Mouse (Mus musculus): ENCODE data around the gene Ccdc30. TPM values are rescaled to one million over a fixed set of nuclear protein-coding genes. Genes with fewer than 3 reads are reported as not detected.
A peak's percentile ranks its signal among the peaks of the same experiment; 100 is the strongest.

The Ccdc30 gene
- polyA plus RNA-seq, 1 experiment from 2014 or later, result 2.5 TPM

DNA sequence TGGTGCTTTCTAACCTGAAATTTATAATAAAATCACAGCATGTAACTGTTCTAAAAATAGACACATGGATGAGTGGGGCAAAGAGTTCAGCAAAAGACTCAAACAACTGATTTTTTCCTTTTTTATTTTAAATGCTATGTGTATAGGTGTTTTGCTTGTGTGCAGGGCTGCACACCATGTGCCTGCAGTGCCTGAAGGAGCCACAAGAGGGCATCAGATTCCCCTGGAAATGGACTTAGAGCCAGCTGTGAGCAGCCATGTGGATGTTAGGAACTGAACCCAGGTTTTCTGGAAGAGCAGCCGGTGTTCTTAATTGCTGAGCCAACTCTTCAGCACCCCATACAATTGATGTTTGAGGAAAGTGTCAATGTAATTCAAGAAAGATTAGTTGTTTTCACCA lies 25.0 kb downstream of the Ccdc30 start:
- Histone ChIP-seq H3K27me3 (ENCODE audit: insufficient read depth, low read length) (no peaks in the 10 kb centered on the region), H3K9ac (no peak overlapping the region), H3K4me3 (ENCODE audit: low read depth, low read length) (no peak overlapping the region), H3K4me1 (ENCODE audit: insufficient read depth) (no peaks in the 10 kb centered on the region), H3K9me3 (ENCODE audit: low read depth, low read length) (no peaks in the 10 kb centered on the region), H3K4me2 (no peak overlapping the region), H3K27ac (ENCODE audit: low read depth) (no peak overlapping the region), H3K36me3 (ENCODE audit: insufficient read depth) (no peaks in the 10 kb centered on the region)
- TF ChIP-seq CTCF (IDR thresholded peaks at IDR 0.05; ENCODE audit: low read depth), result peak; percentile 63
- ATAC-seq (ENCODE audit: insufficient read depth), result no peak
- peak; percentile 62 for DNase-seq
- WGBS, result 86% methylated on average over 1 of the region's 1 CpGs

DNA sequence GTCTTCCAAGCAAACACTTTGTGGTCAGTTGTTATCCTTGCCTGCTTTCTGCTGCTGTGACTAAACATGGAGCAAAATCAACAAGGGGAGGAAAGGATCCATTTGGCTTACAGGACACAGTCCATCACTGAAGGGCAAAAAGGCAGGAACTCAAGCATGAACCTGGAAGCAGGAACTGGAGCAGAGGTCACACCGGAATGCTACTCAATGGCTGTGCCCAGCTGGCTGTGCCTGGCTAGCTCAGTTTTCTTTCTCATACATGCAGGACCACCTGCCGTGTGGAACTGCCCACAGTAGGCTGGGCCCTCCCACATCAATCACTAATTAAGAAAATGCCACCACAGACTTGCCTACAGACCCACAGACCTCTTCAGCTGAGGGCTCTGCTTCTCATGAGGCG lies 26.1 kb downstream of the Ccdc30 start:
- ATAC-seq (ENCODE audit: insufficient read depth) (no peak), DNase-seq (no peak)
- Histone ChIP-seq H3K36me3 (ENCODE audit: insufficient read depth) (no peaks in the 10 kb centered on the region), H3K4me1 (ENCODE audit: insufficient read depth) (no peaks in the 10 kb centered on the region), H3K27me3 (ENCODE audit: insufficient read depth, low read length) (no peaks in the 10 kb centered on the region), H3K4me3 (ENCODE audit: low read depth, low read length) (no peak overlapping the region), H3K9me3 (ENCODE audit: low read depth, low read length) (no peaks in the 10 kb centered on the region), H3K27ac (ENCODE audit: low read depth) (no peak overlapping the region), H3K9ac (no peak overlapping the region), H3K4me2 (no peak overlapping the region)
- 66% methylated on average over 3 of the region's 3 CpGs for WGBS
- TF ChIP-seq CTCF (IDR thresholded peaks at IDR 0.05; ENCODE audit: low read depth), result no peak

DNA sequence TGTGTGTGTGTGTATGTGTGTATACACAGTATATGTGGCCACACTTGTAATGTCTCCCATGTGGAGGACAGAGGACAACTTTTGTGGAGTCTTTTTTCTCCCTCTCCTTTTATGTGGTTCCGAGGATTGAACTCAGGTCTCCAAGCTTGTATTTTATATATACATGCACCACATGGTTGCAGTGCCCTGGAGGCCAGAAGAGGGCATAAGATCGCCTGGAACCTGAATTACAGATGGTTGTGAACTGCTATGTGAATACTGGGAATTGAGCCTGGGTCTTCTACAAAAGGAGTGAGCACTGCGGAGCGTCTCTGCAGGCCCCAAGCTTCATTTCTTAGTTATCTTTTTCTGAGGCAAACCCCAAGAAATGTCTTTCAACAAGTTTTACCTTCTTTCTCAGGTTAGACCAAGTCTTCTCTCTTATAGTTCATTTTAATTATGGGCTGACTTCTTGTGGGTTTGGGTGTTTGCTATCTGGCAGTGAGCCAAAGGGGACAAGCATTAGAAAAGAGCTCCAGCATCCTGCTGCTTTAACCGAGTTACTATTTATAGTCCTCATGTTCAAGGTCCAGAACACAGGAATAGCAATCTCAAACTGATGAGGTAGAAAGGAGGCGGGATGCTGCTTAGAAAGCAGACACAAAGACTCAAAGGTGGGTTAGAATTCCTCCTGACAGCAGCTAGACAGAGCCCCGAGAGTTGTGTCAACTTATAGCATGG lies 33.7 kb downstream of the Ccdc30 start:
- WGBS, result 68% methylated on average over 7 of the region's 7 CpGs

DNA sequence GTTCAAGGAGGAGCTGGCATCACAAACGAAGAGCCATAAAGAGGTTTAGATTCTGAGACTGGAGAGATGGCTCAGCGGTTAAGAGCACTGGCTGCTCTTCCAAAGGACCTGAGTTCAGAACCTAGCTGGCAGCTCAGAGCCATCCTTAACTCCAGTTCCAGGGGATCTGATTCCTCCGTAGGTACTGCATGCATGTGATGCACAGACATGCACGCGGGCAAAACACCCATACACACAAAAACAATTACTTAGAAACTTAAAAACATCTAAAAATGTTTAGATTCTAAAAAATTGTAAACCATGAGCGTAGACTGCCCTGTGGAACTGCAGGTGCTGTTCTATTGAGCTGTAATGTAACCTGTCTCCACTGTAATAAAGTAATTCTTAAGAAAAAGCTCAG lies 45.9 kb downstream of the Ccdc30 start:
- WGBS, result 83% methylated on average over 6 of the region's 6 CpGs
- Histone ChIP-seq H3K9ac (no peak overlapping the region), H3K4me3 (ENCODE audit: low read depth, low read length) (no peak overlapping the region), H3K36me3 (ENCODE audit: insufficient read depth) (no peaks in the 10 kb centered on the region), H3K4me1 (ENCODE audit: insufficient read depth) (no peaks in the 10 kb centered on the region), H3K27me3 (ENCODE audit: insufficient read depth, low read length) (no peaks in the 10 kb centered on the region), H3K9me3 (ENCODE audit: low read depth, low read length) (no peaks in the 10 kb centered on the region), H3K4me2 (no peak overlapping the region), H3K27ac (ENCODE audit: low read depth) (no peak overlapping the region)
- no peak for ATAC-seq (ENCODE audit: insufficient read depth)
- no peak for DNase-seq
- TF ChIP-seq CTCF (IDR thresholded peaks at IDR 0.05; ENCODE audit: low read depth), result no peak

More for the DNA sequence above, 33.7 kb downstream of the Ccdc30 start:
- DNase-seq (peak; percentile 19), ATAC-seq (ENCODE audit: insufficient read depth) (no peak)
- H3K4me1 ChIP-seq (ENCODE audit: insufficient read depth), result no peaks in the 10 kb centered on the region
- no peaks in the 10 kb centered on the region for H3K36me3 ChIP-seq (ENCODE audit: insufficient read depth)
- H3K9ac ChIP-seq, result no peak overlapping the region
- no peak overlapping the region for H3K27ac ChIP-seq (ENCODE audit: low read depth)
- H3K9me3 ChIP-seq (ENCODE audit: low read depth, low read length), result no peaks in the 10 kb centered on the region
- no peak overlapping the region for H3K4me3 ChIP-seq (ENCODE audit: low read depth, low read length)
- H3K4me2 ChIP-seq, result no peak overlapping the region
- TF ChIP-seq CTCF (IDR thresholded peaks at IDR 0.05; ENCODE audit: low read depth), result peak; percentile 12; the same call in 1 of the 2 replicates
- H3K27me3 ChIP-seq (ENCODE audit: insufficient read depth, low read length), result no peaks in the 10 kb centered on the region

DNA sequence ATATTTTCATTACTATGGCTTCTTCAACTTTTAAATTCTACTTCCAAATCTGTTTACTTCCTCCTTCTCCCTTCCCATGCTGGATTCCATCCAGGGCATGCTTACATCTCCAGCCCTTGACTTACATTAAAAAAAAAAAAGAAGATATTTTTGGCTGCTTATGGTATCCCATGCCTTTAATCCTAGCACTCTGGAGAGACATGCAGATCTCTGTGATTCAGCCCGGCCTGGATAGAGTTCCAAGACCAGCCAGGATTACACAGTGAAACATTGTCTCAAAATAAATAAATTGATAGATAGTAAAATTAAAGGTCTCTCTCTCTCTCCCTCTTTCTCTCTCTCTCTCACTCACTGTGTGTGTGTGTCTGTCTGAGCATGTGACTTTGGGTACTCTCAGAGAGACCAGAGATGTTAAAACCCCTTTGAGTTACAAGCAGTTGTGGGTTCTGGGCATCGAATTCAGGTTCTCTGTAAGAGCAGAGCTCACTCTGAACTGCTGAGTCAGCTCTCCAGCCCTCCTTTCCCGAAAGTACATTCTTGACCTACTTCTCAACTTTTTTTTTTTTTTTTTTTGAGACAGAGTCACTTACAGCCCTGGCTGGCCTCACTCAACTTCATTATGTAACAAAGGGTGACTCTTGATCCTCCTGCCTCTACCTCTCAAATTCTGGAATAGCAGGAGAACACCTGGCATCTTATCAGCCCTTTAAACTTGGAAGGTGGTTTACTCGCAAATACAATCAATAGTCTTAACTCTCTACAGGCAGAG lies 48.4 kb downstream of the Ccdc30 start:
- TF ChIP-seq CTCF (IDR thresholded peaks at IDR 0.05; ENCODE audit: low read depth), result no peak
- Histone ChIP-seq H3K27me3 (ENCODE audit: insufficient read depth, low read length) (no peaks in the 10 kb centered on the region), H3K27ac (ENCODE audit: low read depth) (no peak overlapping the region), H3K4me3 (ENCODE audit: low read depth, low read length) (no peak overlapping the region), H3K4me2 (no peak overlapping the region), H3K4me1 (ENCODE audit: insufficient read depth) (no peaks in the 10 kb centered on the region), H3K9ac (no peak overlapping the region), H3K9me3 (ENCODE audit: low read depth, low read length) (no peaks in the 10 kb centered on the region), H3K36me3 (ENCODE audit: insufficient read depth) (no peaks in the 10 kb centered on the region)
- no peak for ATAC-seq (ENCODE audit: insufficient read depth)
- DNase-seq, result peak; percentile 49
- 32% methylated on average over 4 of the region's 4 CpGs for WGBS

DNA sequence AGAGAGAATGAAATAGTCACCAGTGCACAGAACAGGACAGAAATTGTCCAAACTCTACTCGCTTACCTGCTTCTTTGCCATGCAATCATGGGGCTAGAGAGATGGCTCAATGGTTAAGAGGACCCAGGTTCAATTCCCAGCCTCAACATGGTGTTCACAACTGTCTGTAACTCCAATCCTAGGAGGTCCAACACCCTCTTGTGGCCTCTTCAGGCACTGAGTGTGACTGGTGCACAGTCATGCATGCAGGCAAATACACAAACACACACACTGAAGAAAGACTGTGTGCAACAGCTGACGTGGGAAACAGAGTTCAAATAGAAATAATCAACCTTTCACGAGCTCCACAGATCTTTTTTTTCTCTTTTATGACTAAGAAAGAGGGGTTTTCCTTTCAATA lies 53.1 kb downstream of the Ccdc30 start:
- H3K27me3 ChIP-seq (ENCODE audit: insufficient read depth, low read length), result no peaks in the 10 kb centered on the region
- WGBS, result 68% methylated on average over 3 of the region's 3 CpGs
- H3K36me3 ChIP-seq (ENCODE audit: insufficient read depth), result no peaks in the 10 kb centered on the region
- TF ChIP-seq CTCF (IDR thresholded peaks at IDR 0.05; ENCODE audit: low read depth), result no peak
- H3K4me3 ChIP-seq (ENCODE audit: low read depth, low read length), result no peak overlapping the region
- DNase-seq (no peak), ATAC-seq (ENCODE audit: insufficient read depth) (no peak)
- H3K27ac ChIP-seq (ENCODE audit: low read depth), result no peak overlapping the region
- no peaks in the 10 kb centered on the region for H3K9me3 ChIP-seq (ENCODE audit: low read depth, low read length)
- no peak overlapping the region for H3K9ac ChIP-seq
- H3K4me2 ChIP-seq, result no peak overlapping the region
- H3K4me1 ChIP-seq (ENCODE audit: insufficient read depth), result no peaks in the 10 kb centered on the region

DNA sequence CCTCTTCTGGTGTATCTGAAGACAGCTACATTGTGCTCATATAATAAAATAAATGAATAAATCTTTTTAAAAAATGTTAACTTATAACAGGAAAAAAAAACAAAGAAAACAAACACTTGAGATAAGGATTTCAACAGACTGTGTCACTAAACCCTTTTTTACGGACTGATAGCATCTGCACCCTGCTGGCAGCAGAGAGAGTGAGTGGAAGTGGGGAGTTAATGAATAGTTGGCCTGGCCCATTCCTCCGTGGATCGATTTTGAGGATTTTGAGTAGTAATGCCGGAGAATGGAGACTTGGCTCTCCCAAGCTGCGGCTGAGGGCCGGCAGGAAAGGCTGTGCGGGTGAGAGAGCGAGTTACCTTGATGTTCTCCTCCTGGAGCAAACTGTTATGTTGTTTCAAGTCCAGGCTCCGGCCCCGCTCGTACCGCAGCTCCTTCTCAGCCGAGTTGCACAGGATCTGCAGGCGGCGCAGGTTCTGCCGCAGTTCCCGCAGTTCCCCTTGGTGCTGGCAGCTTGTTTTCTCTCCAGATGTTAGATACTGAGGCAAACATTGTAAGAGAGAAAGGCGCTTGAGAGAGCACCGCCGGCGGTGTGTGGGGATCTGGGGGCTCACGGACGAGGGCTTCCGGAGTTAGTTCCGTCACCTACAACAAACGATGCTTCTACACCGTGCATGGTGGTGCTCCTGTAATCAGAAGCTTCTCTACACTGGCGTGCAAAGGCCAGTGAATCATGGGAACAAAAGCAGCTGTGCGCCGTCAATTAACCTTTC lies 55.9 kb downstream of the Ccdc30 start:
- peak overlapping the region; percentile 37 for H3K4me3 ChIP-seq (ENCODE audit: low read depth, low read length)
- H3K27me3 ChIP-seq (ENCODE audit: insufficient read depth, low read length), result no peaks in the 10 kb centered on the region
- no peaks in the 10 kb centered on the region for H3K9me3 ChIP-seq (ENCODE audit: low read depth, low read length)
- H3K4me2 ChIP-seq, result peak overlapping the region; percentile 68
- H3K27ac ChIP-seq (ENCODE audit: low read depth), result no peak overlapping the region
- WGBS, result 3% methylated on average over 30 of the region's 30 CpGs
- peak overlapping the region; percentile 53 for H3K9ac ChIP-seq
- peak; percentile 6; the same call in 1 of the 2 replicates for TF ChIP-seq CTCF (IDR thresholded peaks at IDR 0.05; ENCODE audit: low read depth)
- no peaks in the 10 kb centered on the region for H3K4me1 ChIP-seq (ENCODE audit: insufficient read depth)
- no peaks in the 10 kb centered on the region for H3K36me3 ChIP-seq (ENCODE audit: insufficient read depth)
- peak; percentile 63 for DNase-seq
- no peak for ATAC-seq (ENCODE audit: insufficient read depth)

All from lung, embryonic 14.5 days (tissue).